Mouse (Mus musculus) stomach, embryonic 14.5 days (tissue): ENCODE results near the gene Iqcf1. TPM values are rescaled to one million over a fixed set of nuclear protein-coding genes. Genes with fewer than 3 reads are reported as not detected.

Source experiments
- ATAC-seq: fragments of 200-750 bp; cut with Nextera tagmentation; 2 replicates; pipeline ENCODE4 v1.8.0; 2017; ENCODE audit warnings: low read depth, moderate TSS enrichment; ENCODE audit not compliant: insufficient number of reproducible peaks, insufficient read depth, low FRiP score
- H3K27ac ChIP-seq: fragments of 300-500 bp; sonication (generic); 2 replicates; pipeline ENCODE4 v1.5.1; 2014; ENCODE audit warnings: mild to moderate bottlenecking, low read length, moderate library complexity, mixed read lengths
- H3K27me3 ChIP-seq: fragments of 300-500 bp; sonication (generic); 2 replicates; pipeline ENCODE4 v1.6.1; 2014; ENCODE audit warnings: low read length, control low read depth, mixed read lengths; ENCODE audit not compliant: control insufficient read depth, insufficient read depth
- H3K36me3 ChIP-seq: fragments of 300-500 bp; sonication (generic); 2 replicates; pipeline ENCODE4 v1.6.1; 2014; ENCODE audit warnings: mild to moderate bottlenecking, control low read depth, low read length, moderate library complexity, mixed read lengths; ENCODE audit not compliant: control insufficient read depth, insufficient read depth
- H3K4me1 ChIP-seq: fragments of 300-500 bp; sonication (generic); 2 replicates; pipeline ENCODE4 v1.6.1; 2014; ENCODE audit warnings: low read length, control low read depth, mixed read lengths; ENCODE audit not compliant: control insufficient read depth, insufficient read depth
- H3K4me2 ChIP-seq: fragments of 300-500 bp; sonication (generic); replicated peaks from 2 replicates; pipeline ENCODE4 v1.6.1; 2014; ENCODE audit warnings: low read depth, low read length, control low read depth
- H3K4me3 ChIP-seq: fragments of 300-500 bp; sonication (generic); 2 replicates; pipeline ENCODE4 v1.5.1; 2014; ENCODE audit warnings: low read depth, low read length, control low read depth
- H3K9ac ChIP-seq: fragments of 300-500 bp; sonication (generic); replicated peaks from 2 replicates; pipeline ENCODE4 v1.6.1; 2014; ENCODE audit warnings: low read depth, mild to moderate bottlenecking, control low read depth, low read length, moderate library complexity, mixed read lengths
- H3K9me3 ChIP-seq: fragments of 300-500 bp; sonication (generic); 2 replicates; pipeline ENCODE4 v1.6.1; 2016; ENCODE audit warnings: low read depth, low read length, control low read depth; ENCODE audit not compliant: control insufficient read depth
- WGBS: fragments of 180-500 bp; shearing (Covaris S2); extraction: QIAGEN DNeasy Blood & Tissue Kit; methylation state at CpG from one replicate; pipeline ENCODE4 v1.1.7; 2014; 5-methylcytosine and 5-hydroxymethylcytosine counted together
- polyA plus RNA-seq: library from polyadenylated mRNA; unstranded; fragments of >200 nt; fragmentation: Nextera tagmentation; extraction: Ambion mirVana; gene quantifications from 2 replicates; pipeline ENCODE4 v1.2.1, GENCODE M21; 2014

Gene Iqcf1
- polyA plus RNA-seq, 1 experiment from 2014 or later = not detected

DNA sequence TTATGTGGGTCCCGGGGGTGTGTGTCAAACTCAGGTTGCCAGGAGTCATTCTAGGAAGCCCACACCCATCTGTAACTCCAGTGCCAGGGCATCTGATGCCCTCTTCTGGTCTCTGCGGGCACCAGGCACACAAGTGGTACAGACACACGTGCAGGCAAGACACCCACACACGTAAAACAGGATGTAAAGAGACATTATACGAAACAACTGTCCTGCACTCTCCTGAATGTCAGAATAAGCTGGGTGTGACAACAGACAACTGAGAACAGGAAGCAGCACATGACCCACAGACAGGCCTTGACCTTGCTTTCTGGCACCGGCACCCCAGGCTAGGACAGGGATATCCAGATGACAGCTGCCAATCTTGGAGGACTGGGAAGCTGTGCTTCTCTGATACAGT, 30.4 kb upstream of the Iqcf1 start:
- Histone ChIP-seq H3K27me3 (no peaks in the 10 kb centered on the region), H3K9ac (no peak overlapping the region), H3K27ac (no peak overlapping the region), H3K4me2 (no peak overlapping the region), H3K9me3 (no peaks in the 10 kb centered on the region), H3K4me3 (no peak overlapping the region), H3K36me3 (no peaks in the 10 kb centered on the region), H3K4me1 (peaks cover 16% of the 10 kb centered on the region)
- 72% methylated on average over 6 of the region's 6 CpGs for WGBS
- no peak for ATAC-seq

DNA sequence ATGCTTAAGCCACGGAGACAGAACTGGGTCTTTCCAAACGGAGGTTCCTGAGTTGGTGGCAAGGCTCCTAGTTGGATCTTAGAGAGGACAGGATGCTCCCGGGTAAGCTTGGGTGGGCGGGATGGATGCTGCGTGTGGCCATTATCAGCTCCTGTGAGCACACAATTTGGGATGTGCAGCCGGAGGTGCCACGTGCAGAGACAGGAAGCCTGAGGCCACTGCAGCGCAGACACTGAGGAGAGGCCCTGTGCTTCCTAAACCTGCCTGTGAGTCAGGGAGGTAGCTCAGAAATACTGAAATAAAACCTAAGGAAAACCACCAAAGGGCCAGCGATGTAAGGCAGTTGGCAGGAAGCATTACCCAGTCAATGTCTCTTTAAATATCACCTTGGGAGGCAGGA, 30.0 kb upstream of the Iqcf1 start:
- 68% methylated on average over 9 of the region's 9 CpGs for WGBS

GRCm38 (mm10) chr9:106470991-106471750, 28.6 kb upstream of the Iqcf1 start:
- Histone ChIP-seq H3K27me3 (no peaks in the 10 kb centered on the region), H3K4me3 (no peak overlapping the region), H3K4me1 (peaks cover 21% of the 10 kb centered on the region), H3K9ac (no peak overlapping the region), H3K36me3 (no peaks in the 10 kb centered on the region), H3K9me3 (no peaks in the 10 kb centered on the region), H3K4me2 (0 out of 2 replicates have a peak overlapping the region, but pooled peaks have one; percentile 8), H3K27ac (no peak overlapping the region)
- WGBS = 67% methylated on average over 14 of the region's 14 CpGs
- ATAC-seq = no peak

More for the DNA sequence above, 30.0 kb upstream of the Iqcf1 start:
- Histone ChIP-seq H3K27ac (no peak overlapping the region), H3K4me2 (no peak overlapping the region), H3K9me3 (no peaks in the 10 kb centered on the region), H3K4me1 (peaks cover 16% of the 10 kb centered on the region), H3K9ac (no peak overlapping the region), H3K4me3 (no peak overlapping the region), H3K27me3 (no peaks in the 10 kb centered on the region), H3K36me3 (no peaks in the 10 kb centered on the region)
- no peak for ATAC-seq

GRCm38 (mm10) chr9:106471892-106472291, 27.9 kb upstream of the Iqcf1 start:
- no peaks in the 10 kb centered on the region for H3K9me3 ChIP-seq
- H3K9ac ChIP-seq = no peak overlapping the region
- H3K4me3 ChIP-seq = no peak overlapping the region
- WGBS = 20% methylated on average over 5 of the region's 5 CpGs
- peaks cover 21% of the 10 kb centered on the region for H3K4me1 ChIP-seq
- no peak for ATAC-seq
- H3K27me3 ChIP-seq = no peaks in the 10 kb centered on the region
- H3K27ac ChIP-seq = no peak overlapping the region
- H3K36me3 ChIP-seq = no peaks in the 10 kb centered on the region
- 0 out of 2 replicates have a peak overlapping the region, but pooled peaks have one; percentile 8 for H3K4me2 ChIP-seq

DNA sequence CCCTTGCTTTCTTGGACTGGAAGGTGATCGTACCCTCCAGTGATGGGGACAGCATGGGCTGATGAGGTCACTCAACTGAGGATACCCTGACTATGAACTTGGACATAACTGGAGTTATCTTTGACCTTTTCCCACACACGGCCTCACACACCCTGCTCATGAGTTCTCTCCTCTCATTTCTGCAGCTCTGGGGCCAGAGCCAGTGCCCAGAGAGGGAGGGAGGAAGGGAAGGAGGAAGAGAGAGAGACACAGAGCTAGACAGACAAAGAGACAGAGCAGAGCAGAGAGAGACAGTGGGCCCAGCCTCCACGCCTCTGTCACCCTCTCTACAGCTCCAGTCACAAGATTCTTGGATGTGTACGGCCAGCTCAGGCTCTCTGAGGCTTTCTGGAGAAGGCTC, 27.4 kb upstream of the Iqcf1 start:
- H3K9me3 ChIP-seq = no peaks in the 10 kb centered on the region
- H3K4me1 ChIP-seq = peaks cover 21% of the 10 kb centered on the region
- no peak overlapping the region for H3K9ac ChIP-seq
- WGBS = 66% methylated on average over 4 of the region's 4 CpGs
- no peak overlapping the region for H3K4me3 ChIP-seq
- H3K4me2 ChIP-seq = no peak overlapping the region
- H3K27ac ChIP-seq = no peak overlapping the region
- no peak for ATAC-seq
- no peaks in the 10 kb centered on the region for H3K36me3 ChIP-seq
- no peaks in the 10 kb centered on the region for H3K27me3 ChIP-seq

- no peak for ATAC-seq
- no peaks in the 10 kb centered on the region for H3K27me3 ChIP-seq
- no peak overlapping the region for H3K4me2 ChIP-seq
- H3K4me1 ChIP-seq = peaks cover 26% of the 10 kb centered on the region
- no peak overlapping the region for H3K4me3 ChIP-seq
- WGBS = 88% methylated on average over 16 of the region's 16 CpGs
- no peak overlapping the region for H3K9ac ChIP-seq
- H3K36me3 ChIP-seq = no peaks in the 10 kb centered on the region
- H3K27ac ChIP-seq = no peak overlapping the region
- H3K9me3 ChIP-seq = no peaks in the 10 kb centered on the region
Observed at GRCm38 (mm10) chr9:106473081-106473752, 26.6 kb upstream of the Iqcf1 start.

- WGBS = 73% methylated on average over 5 of the region's 5 CpGs
- Histone ChIP-seq H3K27ac (no peak overlapping the region), H3K27me3 (no peaks in the 10 kb centered on the region), H3K4me2 (no peak overlapping the region), H3K4me3 (no peak overlapping the region), H3K36me3 (no peaks in the 10 kb centered on the region), H3K9ac (no peak overlapping the region), H3K4me1 (peaks cover 27% of the 10 kb centered on the region), H3K9me3 (no peaks in the 10 kb centered on the region)
- ATAC-seq = no peak
Observed at GRCm38 (mm10) chr9:106473753-106474105, 26.0 kb upstream of the Iqcf1 start.

- Histone ChIP-seq H3K9me3 (no peaks in the 10 kb centered on the region), H3K27ac (no peak overlapping the region), H3K4me1 (peaks cover 27% of the 10 kb centered on the region), H3K4me3 (no peak overlapping the region), H3K4me2 (no peak overlapping the region), H3K9ac (no peak overlapping the region), H3K27me3 (no peaks in the 10 kb centered on the region), H3K36me3 (no peaks in the 10 kb centered on the region)
- 7% methylated on average over 6 of the region's 6 CpGs for WGBS
- no peak for ATAC-seq
Observed at GRCm38 (mm10) chr9:106474456-106474855, 25.3 kb upstream of the Iqcf1 start.
